In the genomic region with DNA sequence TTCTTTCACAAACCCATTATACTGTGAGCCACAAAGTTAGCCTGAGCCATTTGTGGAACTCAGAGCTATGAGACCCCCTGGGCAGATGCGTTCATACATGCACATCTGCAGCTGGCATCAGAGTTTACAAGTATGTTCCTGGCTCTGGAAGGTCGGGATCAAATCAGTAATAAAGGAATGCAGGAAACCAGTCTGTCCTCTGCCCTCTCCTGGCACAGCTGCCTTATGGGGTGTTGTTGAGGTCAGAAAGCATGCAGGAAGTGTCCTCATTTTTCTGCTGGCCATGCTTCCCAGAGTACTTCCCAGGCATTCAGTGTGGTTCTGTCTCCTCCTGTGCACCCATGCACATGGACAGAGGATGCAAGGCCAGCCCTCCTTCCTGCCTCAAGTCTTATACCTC, we compare ENCODE assay signal across 16 mouse cellular contexts. TPM values are rescaled to one million over a fixed set of nuclear protein-coding genes. Genes with fewer than 3 reads are reported as not detected.
DNase-seq lines count a peak whose midpoint lies in the region; ATAC-seq and TF ChIP-seq lines count a peak whose summit lies in the region.
"Had no signal": no experiment of that assay in that cellular context is flagged by ENCODE, and none has a peak within 500 bp of the region (broad histone marks: within the 10 kb centered on the region; RNA-seq: fewer than 3 reads in every experiment).

No protein-coding gene starts in this region.

- H3K27me3 ChIP-seq in heart, postnatal 0 days (ENCODE audit: control insufficient read depth, insufficient read depth, low read length) = no peaks in the 10 kb centered on the region
- no peaks in the 10 kb centered on the region for H3K27me3 ChIP-seq in embryonic facial prominence, embryonic 15.5 days
- H3K27me3 ChIP-seq: CH12.LX had no signal

- TF ChIP-seq CTCF in heart, postnatal 0 days (IDR thresholded peaks at IDR 0.05; ENCODE audit: low read depth) = no peak

- DNase-seq in heart, postnatal 0 days (ENCODE audit: low spot score) = no peak
- DNase-seq in heart, adult 9 months (ENCODE audit: low spot score in 2 of 2) = no peak
- DNase-seq in NIH3T3 (ENCODE audit: low read depth) = peak; percentile 59
- peak; percentile 42 to 58 for DNase-seq in kidney, postnatal 36 days
- no peak for DNase-seq in neural tube, embryonic 10.5 days (ENCODE audit: extremely low spot score, low spot score)
- DNase-seq in adrenal gland, adult 18-20 months (ENCODE audit: low spot score in 2 of 2) = no peak
- DNase-seq: adrenal gland, postnatal 25 days; heart, adult 11 months; right cerebral cortex, postnatal 14 days; thymus, postnatal 4 days had no signal

- no peak overlapping the region for H3K4me2 ChIP-seq in heart, postnatal 0 days (ENCODE audit: low read depth, low read length)
- no peak overlapping the region for H3K4me2 ChIP-seq in embryonic facial prominence, embryonic 15.5 days (replicated peaks)
- H3K4me2 ChIP-seq: midbrain, embryonic 11.5 days had no signal

- H3K4me1 ChIP-seq in heart, postnatal 0 days (ENCODE audit: control insufficient read depth, insufficient read depth) = peaks cover 49% of the 10 kb centered on the region
- H3K4me1 ChIP-seq in embryonic facial prominence, embryonic 15.5 days = peaks cover 69% of the 10 kb centered on the region

- H3K27ac ChIP-seq in heart, postnatal 0 days (ENCODE audit: low read depth) = peak overlapping the region; percentile 63; the same call in 1 of the 2 replicates
- H3K27ac ChIP-seq in embryonic facial prominence, embryonic 15.5 days (replicated peaks) = peak overlapping the region; percentile 65
- H3K27ac ChIP-seq: liver, embryonic 14.5 days had no signal

- H3K9ac ChIP-seq in heart, postnatal 0 days (replicated peaks; ENCODE audit: low read depth, low read length) = no peak overlapping the region
- no peak overlapping the region for H3K9ac ChIP-seq in embryonic facial prominence, embryonic 15.5 days
- H3K9ac ChIP-seq: liver, embryonic 14.5 days had no signal

- H3K4me3 ChIP-seq in heart, postnatal 0 days (ENCODE audit: low read depth, low read length) = no peak overlapping the region
- H3K4me3 ChIP-seq in embryonic facial prominence, embryonic 15.5 days (replicated peaks) = no peak overlapping the region
- H3K4me3 ChIP-seq: erythroblast, embryonic 14.5 days; myocyte had no signal

- 58% methylated on average over 2 of the region's 2 CpGs for WGBS in heart, postnatal 0 days
- 22% methylated on average over 2 of the region's 2 CpGs for WGBS in embryonic facial prominence, embryonic 15.5 days

- no peaks in the 10 kb centered on the region for H3K36me3 ChIP-seq in heart, postnatal 0 days (replicated peaks; ENCODE audit: control insufficient read depth, insufficient read depth, low read length)
- H3K36me3 ChIP-seq in embryonic facial prominence, embryonic 15.5 days = 0 out of 2 replicates have a peak, but pooled peaks cover 4% of the 10 kb centered on the region

- no peak for ATAC-seq in heart, postnatal 0 days (ENCODE audit: insufficient read depth, low read depth)
- no peak for ATAC-seq in embryonic facial prominence, embryonic 15.5 days (ENCODE audit: insufficient number of reproducible peaks, low FRiP score, low TSS enrichment, low read depth)

- H3K9me3 ChIP-seq in heart, postnatal 0 days (replicated peaks; ENCODE audit: control insufficient read depth, low read length) = no peaks in the 10 kb centered on the region
- H3K9me3 ChIP-seq in embryonic facial prominence, embryonic 15.5 days (replicated peaks) = no peaks in the 10 kb centered on the region

- TF ChIP-seq EP300 in heart, postnatal 0 days (IDR thresholded peaks at IDR 0.05; ENCODE audit: low read depth) = no peak

RNA-seq across cellular contexts. Expression of a gene that starts 48.1 kb away (rescaled TPM):
- 11.3 and 12.6 TPM in 2 replicates for total RNA-seq in heart, postnatal 0 days (2014; rRNA removed; ENCODE audit: low replicate concordance)
- polyA plus RNA-seq in heart, postnatal 0 days (2015; fragmentation: Nextera tagmentation; extraction: Ambion mirVana) = 4.1 and 5.1 TPM in 2 replicates
- polyA plus RNA-seq in embryonic facial prominence, embryonic 15.5 days (2015; fragmentation: Nextera tagmentation; extraction: Ambion mirVana) = 13.8 and 15.8 TPM in 2 replicates
- total RNA-seq in adrenal gland, adult 18-20 months (2021) = 10 to 100 TPM; 18.6 to 20.0 TPM

RNA-seq across cellular contexts. Expression of a gene that starts 54.8 kb away (rescaled TPM):
- total RNA-seq in heart, postnatal 0 days (2014; rRNA removed; ENCODE audit: low replicate concordance) = 13.6 and 23.2 TPM in 2 replicates
- 8.9 and 10.3 TPM in 2 replicates for polyA plus RNA-seq in heart, postnatal 0 days (2015; fragmentation: Nextera tagmentation; extraction: Ambion mirVana)
- polyA plus RNA-seq in embryonic facial prominence, embryonic 15.5 days (2015; fragmentation: Nextera tagmentation; extraction: Ambion mirVana) = 17.5 and 18.6 TPM in 2 replicates
- 10 to 100 TPM; 29.8 to 32.8 TPM for total RNA-seq in adrenal gland, adult 18-20 months (2021)

Comparison
In these comparisons a context has a peak if more than half of its experiments do, and no peak if none do; other contexts are left out.
1. DNase-seq: peak in NIH3T3 (single experiment) and kidney, postnatal 36 days (2 of 2); none in heart, postnatal 0 days (single experiment), heart, adult 9 months (0 of 2), neural tube, embryonic 10.5 days (single experiment) and adrenal gland, adult 18-20 months (0 of 2).